Mouse (Mus musculus) E14TG2a.4 (cell line): ENCODE data around the gene Gm29666.

ENCODE experiments used
- CTCF ChIP-seq: conservative IDR thresholded peaks from 2 replicates; pipeline ENCODE4 v1.5.1; 2014; ENCODE audit warnings: low read length
- NANOG ChIP-seq: IDR thresholded peaks from 2 replicates; pipeline ENCODE4 v1.6.1; 2014; ENCODE audit warnings: borderline replicate concordance, low read length, mixed read lengths

GRCm38 (mm10) chr15:84877029-84877815 is 42.6 kb downstream of the Gm29666 start:
- TF ChIP-seq CTCF (no peak), NANOG (no peak)
